Mouse (Mus musculus): Measurements from ENCODE around the gene Ogfod2.

The Ogfod2 gene

GRCm38 (mm10) chr5:124111742-124112497 is at the start of gene Ogfod2:
TSS of gene Ogfod2 (plus strand) at chr5:124112297.
- in situ Hi-C loops (cut with MboI, MseI): loop anchor here (5.0 to 10.0 kb wide), 2 partner anchors 35 to 977 kb away; partner anchors contain the start of gene Rhof

GRCm38 (mm10) chr5:124069657-124070056 is 42.4 kb upstream of the Ogfod2 start:
- in situ Hi-C loops (cut with MboI, MseI): no loop called here

- in situ Hi-C loops (cut with MboI, MseI): no loop called here
Measured at GRCm38 (mm10) chr5:124073682-124074081, 38.4 kb upstream of the Ogfod2 start.

DNA sequence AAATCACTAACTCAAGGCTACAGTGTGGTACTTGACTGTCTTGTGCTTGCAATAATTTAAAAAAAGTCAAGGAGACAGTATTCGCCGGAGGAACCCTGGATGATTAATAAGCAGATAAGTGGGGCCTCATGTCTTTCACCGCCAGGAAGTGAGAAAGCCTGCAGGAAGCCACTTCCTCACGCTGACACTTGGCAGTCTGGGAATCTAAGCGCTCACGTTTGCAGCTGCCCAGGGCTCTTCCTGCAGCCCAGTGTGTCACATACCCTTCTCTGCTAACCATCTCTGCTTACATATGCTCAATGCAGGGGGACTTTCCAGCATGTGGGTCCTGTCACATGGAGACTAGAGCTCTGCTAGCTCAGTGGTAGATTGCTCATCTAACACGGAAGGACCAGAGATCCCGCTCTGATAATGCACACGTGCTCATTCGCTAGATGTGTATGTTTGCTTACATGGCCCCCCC is 37.2 kb upstream of the Ogfod2 start:
- in situ Hi-C loops (cut with MboI, MseI): loop anchor here (5.0 kb wide), 1 partner anchor 37 kb away; the partner anchor contains the start of gene Ogfod2

DNA sequence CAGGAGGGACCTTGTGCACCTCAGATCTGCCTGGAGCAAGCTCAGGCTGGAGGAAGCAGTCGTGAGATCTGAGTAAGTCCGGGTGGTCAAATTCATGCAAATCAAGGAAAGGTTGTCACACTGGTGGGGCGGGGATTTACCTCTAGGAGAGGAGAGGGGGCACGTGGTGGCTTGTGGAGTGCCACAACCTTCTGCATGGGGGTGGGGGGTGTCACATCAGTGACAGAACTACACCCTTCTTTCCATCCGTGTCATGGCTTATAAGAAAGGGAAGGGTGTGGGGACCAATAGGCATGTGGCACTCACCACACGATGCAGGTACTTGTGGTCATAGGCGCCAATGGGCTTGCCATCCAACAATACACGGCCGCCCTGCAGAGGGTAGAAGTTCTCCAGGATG is 36.4 kb upstream of the Ogfod2 start:
- in situ Hi-C loops (cut with MboI, MseI): loop anchor here (5.0 kb wide), 1 partner anchor 37 kb away; the partner anchor contains the start of gene Ogfod2

GRCm38 (mm10) chr5:124076559-124076958 is 35.5 kb upstream of the Ogfod2 start:
- in situ Hi-C loops (cut with MboI, MseI): loop anchor here (5.0 kb wide), 1 partner anchor 36 kb away; the partner anchor contains the start of gene Ogfod2

GRCm38 (mm10) chr5:124077241-124077640 is 34.9 kb upstream of the Ogfod2 start:
- in situ Hi-C loops (cut with MboI, MseI): loop anchor here (5.0 kb wide), 1 partner anchor 35 kb away; the partner anchor contains the start of gene Ogfod2

DNA sequence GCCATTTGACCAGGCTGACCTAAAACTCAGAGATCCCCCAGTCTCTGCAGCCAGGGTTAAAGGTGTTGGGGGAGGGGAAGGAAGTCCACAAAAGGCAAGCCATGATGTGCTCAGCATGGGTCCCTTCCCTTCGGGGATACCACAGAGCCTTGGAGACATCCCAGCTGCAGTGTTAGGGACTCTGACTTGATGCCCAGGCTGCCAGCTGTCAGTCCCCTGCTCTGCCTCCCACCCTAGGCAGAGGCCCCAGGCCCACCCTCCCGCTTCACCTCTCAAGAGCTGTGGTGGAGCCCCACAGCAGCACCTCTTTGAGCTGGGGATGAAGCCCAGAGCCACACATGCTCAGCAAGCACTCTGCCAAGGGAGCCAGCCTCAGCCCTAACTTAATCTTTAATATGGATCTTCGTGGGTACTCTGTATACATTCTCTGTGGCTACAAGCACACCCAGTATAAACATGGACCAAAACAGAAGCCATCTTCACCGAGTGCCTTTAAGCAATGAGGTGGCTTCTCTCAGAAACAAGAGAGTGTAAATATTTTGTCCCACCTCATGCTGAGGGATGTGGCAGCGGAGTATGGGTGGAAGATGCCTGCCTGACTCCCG is 34.1 kb upstream of the Ogfod2 start:
- in situ Hi-C loops (cut with MboI, MseI): loop anchor here (5.0 kb wide), 1 partner anchor 34 kb away; the partner anchor contains the start of gene Ogfod2

GRCm38 (mm10) chr5:124078794-124079416 is 33.2 kb upstream of the Ogfod2 start:
- in situ Hi-C loops (cut with MboI, MseI): loop anchor here (5.0 kb wide), 1 partner anchor 33 kb away; the partner anchor contains the start of gene Ogfod2

GRCm38 (mm10) chr5:124079880-124080279 is 32.2 kb upstream of the Ogfod2 start:
- in situ Hi-C loops (cut with MboI, MseI): loop anchor here (5.0 kb wide), 3 partner anchors 32 to 78 kb away; partner anchors contain the start of genes Ogfod2 and Vps37b

- in situ Hi-C loops (cut with MboI, MseI): loop anchor here (5.0 kb wide), 2 partner anchors 50 to 80 kb away; partner anchors contain the start of gene Vps37b
Measured at GRCm38 (mm10) chr5:124082447-124082846, 29.6 kb upstream of the Ogfod2 start.

- in situ Hi-C loops (cut with MboI, MseI): loop anchor here (5.0 kb wide), 2 partner anchors 51 to 81 kb away; partner anchors contain the start of gene Vps37b
Measured at GRCm38 (mm10) chr5:124082941-124083688, 29.0 kb upstream of the Ogfod2 start.

GRCm38 (mm10) chr5:124083850-124084587 is 28.1 kb upstream of the Ogfod2 start:
- in situ Hi-C loops (cut with MboI, MseI): loop anchor here (5.0 kb wide), 2 partner anchors 52 to 82 kb away; partner anchors contain the start of gene Vps37b

GRCm38 (mm10) chr5:124084588-124085173 is 27.4 kb upstream of the Ogfod2 start:
- in situ Hi-C loops (cut with MboI, MseI): loop anchor here (5.0 kb wide), 2 partner anchors 52 to 82 kb away; partner anchors contain the start of gene Vps37b

- in situ Hi-C loops (cut with MboI, MseI): no loop called here
Measured at GRCm38 (mm10) chr5:124085513-124085912, 26.6 kb upstream of the Ogfod2 start.

GRCm38 (mm10) chr5:124086876-124087275 is 25.2 kb upstream of the Ogfod2 start:
- in situ Hi-C loops (cut with MboI, MseI): no loop called here

DNA sequence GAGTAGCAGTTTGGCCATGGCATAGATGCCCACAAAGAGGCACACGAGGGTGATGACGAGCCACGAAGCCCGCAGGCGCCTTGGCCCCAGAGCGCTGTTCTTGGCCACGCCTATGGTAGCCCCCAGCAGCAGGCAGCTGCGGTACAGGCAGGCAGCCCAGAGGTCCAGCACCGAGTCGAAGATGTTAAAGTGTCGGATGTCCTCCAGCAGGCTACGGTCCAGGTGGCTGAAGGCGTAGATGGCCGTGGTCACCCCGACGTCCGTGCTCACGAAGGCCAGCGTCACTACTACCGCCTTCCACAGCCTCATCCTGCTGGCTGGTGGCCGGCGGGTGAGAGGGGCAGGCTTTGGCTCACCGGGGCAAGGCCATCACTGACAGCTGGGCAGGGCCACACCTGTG is 22.2 kb upstream of the Ogfod2 start:
- in situ Hi-C loops (cut with MboI, MseI): no loop called here

GRCm38 (mm10) chr5:124091951-124092406 is 20.1 kb upstream of the Ogfod2 start:
- in situ Hi-C loops (cut with MboI, MseI): no loop called here

GRCm38 (mm10) chr5:124093120-124093794 is 18.8 kb upstream of the Ogfod2 start:
- in situ Hi-C loops (cut with MboI, MseI): no loop called here

Data from regulatory T cell (primary cell).